Mouse (Mus musculus): ENCODE results near the gene Dek. TPM values are rescaled to one million over a fixed set of nuclear protein-coding genes. Genes with fewer than 3 reads are reported as not detected.

The Dek gene
- polyA plus RNA-seq (2017; shearing (Covaris generic)), result 207 TPM

DNA sequence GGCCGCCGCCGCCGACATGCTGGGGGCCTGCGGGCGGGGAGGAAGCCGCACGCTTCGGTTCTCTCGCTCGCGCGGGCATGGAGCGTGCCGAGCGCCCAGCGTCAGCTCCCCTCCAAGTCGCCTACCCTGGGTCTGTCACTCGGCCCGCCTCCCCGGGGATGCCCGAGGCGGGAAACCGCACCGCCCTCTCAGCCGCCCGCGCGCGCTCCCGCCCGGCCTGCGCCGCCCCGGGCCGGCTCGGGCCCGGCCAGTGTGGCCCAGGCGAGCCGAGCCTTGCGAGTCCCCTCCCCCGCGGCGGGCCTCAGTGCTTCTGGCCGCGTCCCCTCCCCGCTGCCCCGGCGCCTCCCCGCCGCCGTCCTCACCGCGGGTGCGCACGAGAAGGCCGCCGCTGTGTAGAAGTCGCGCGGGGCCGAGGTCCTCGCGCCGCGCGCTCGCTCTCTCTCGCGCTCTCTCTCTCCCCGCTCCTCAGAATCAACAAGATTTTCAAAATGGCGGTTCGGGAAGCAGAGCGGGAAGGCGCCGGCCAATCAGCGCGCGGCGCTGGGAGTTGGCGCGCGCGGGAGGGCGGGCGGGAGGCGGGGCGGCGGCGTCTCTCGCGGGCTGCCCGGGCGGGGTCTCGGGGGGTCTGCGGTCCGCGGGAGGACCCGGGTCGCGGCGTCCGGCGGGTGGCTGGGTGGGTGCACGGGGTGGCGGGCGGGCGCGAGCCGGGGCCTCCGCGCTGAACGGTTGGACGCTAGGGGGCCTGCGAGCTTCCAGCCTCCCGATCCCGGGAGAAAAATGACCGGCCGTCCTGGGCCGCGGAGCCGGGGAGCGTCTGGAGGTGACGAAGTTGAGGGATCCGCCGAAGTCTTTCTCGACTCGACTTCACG is at the start of gene Dek:
Dek (minus strand) TSS at position 491 of the 869 bp plus-strand sequence.

DNA sequence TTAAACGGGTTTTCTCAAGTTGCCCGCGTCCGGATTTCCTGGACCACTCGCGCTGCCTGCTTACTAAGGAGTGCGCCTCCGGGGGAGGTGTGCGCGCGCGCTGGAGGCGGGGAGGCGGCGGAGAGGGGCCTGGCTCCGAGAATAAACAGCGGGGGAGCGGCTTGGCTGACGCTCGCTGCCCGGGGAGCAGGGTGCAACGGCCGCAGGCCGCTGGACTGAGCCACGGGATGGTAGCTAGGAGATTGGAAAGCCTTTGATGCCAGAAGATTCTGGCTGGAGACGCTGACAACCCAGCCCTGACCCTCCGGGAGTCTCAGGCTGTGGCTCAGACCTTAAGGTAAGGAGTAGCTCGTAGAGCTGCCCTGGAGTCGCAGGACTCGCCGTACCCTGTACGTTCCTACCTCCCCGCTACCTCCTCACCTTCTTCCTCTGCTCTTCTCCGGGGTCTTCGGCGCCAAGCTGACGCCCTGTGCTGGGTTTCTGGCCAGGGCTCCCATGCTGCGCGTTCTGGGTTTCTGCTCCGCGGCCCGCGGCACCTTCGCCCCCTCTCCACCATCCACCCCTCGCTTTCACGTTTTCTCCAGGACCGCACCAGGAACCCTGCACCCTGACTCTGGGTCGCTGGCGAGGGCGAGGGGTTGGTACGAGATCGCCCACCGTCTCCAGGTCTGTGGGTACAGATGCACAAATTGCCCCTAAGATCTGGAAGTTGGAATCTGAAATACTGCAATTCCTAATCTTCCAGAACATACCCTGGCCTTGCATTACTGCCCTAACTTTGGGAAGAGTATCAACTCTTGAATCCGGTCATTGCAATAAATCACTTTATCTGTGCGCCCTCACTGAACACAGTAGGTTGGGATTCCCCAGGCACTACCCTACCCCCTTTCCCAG is 16.8 kb upstream of the Dek start, which contains the start of gene Rnf144b:
Rnf144b (plus strand) TSS at position 120 of the 894 bp plus-strand sequence.

DNA sequence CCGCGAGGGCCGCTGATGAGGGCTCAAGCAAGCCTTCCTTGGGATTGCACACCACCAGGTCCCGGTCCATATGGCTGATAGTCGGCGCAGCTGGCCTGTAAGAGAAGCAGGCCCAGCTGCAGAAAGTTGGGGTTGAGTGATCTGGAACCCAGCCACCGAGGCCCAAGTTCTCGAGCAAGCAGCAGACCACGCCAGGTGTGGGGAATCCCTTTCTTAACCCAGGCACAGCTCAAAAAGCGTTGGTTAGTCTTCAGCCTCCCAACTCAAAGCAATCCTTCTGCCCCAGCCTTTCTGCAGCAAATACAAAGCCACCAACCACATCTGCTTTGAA is 61.4 kb downstream of the Dek start, which contains the start of gene Tpmt:
Tpmt (minus strand) TSS at position 121 of the 331 bp plus-strand sequence.

DNA sequence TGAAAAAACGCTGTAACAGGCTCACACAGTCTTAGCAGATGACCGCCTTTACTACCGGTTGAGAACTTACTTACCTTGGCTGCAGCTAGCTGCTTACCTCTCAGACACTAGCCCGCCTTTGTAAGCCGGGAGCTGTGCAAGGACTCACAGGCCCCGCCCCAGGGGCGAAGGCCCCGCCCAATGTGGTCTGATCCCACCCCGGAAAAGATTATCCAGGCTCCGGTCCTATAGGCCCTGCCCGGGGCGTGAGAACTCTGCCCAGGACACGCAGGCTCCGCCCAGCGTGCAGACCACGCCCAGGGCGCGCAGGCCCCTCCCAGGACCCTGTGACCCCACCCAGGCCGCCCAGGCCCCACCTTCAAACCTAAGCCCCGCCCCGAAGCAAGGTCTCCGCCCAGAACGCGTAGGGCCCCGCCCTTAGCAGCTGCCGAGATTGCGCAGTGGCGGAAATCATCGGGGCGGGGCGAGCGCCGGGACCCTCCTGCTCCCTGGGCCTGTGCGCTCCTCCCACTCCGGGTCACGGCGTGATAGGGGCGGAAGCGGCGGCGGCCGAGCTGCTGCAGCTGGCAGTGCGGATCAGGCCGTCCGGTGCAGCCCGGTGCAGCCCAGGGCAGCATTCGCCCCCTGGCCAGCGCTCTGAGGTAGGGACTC is 62.8 kb downstream of the Dek start, which contains the start of gene Kdm1b:
Kdm1b (plus strand) TSS at position 470 of the 651 bp plus-strand sequence.

Other genes starting within 250 kb of the Dek start
- gene Kif13a, start 176.3 kb downstream of the Dek start, polyA plus RNA-seq (2017; shearing (Covaris generic)), result 9.3 TPM
- 0.77 TPM for gene Nhlrc1, start 91.4 kb downstream of the Dek start, polyA plus RNA-seq (2017; shearing (Covaris generic))
- 19.0 TPM for gene Kdm1b, start 62.7 kb downstream of the Dek start, polyA plus RNA-seq (2017; shearing (Covaris generic))
- gene Tpmt, start 61.5 kb downstream of the Dek start, polyA plus RNA-seq (2017; shearing (Covaris generic)), result 2.9 TPM
- gene Rnf144b, start 16.5 kb upstream of the Dek start, polyA plus RNA-seq (2017; shearing (Covaris generic)), result 0.09 TPM